Mouse (Mus musculus) lung, embryonic 15.5 days (tissue): Measurements from ENCODE around the gene Yju2. TPM values are rescaled to one million over a fixed set of nuclear protein-coding genes. Genes with fewer than 3 reads are reported as not detected.

Experiments used
- ATAC-seq: fragments of 200-750 bp; cut with Nextera tagmentation; 2 replicates; pipeline ENCODE4 v1.8.0; 2017; ENCODE audit warnings: moderate number of reproducible peaks, borderline replicate concordance; ENCODE audit not compliant: low FRiP score, low TSS enrichment; ENCODE audit errors: extremely low read depth
- H3K27ac ChIP-seq: fragments of 300-500 bp; sonication (generic); 2 replicates; pipeline ENCODE4 v1.5.1; 2015; ENCODE audit warnings: moderate library complexity, mild to moderate bottlenecking, inconsistent platforms
- H3K27me3 ChIP-seq: fragments of 300-500 bp; sonication (generic); 2 replicates; pipeline ENCODE4 v1.6.1; 2015; ENCODE audit warnings: inconsistent platforms
- H3K36me3 ChIP-seq: fragments of 300-500 bp; sonication (generic); 2 replicates; pipeline ENCODE4 v1.6.1; 2015; ENCODE audit warnings: inconsistent platforms
- H3K4me1 ChIP-seq: fragments of 300-500 bp; sonication (generic); 2 replicates; pipeline ENCODE4 v1.6.1; 2015; ENCODE audit warnings: inconsistent platforms
- H3K4me2 ChIP-seq: fragments of 300-500 bp; sonication (generic); 2 replicates; pipeline ENCODE4 v1.6.1; 2015; ENCODE audit warnings: inconsistent platforms, mild to moderate bottlenecking, moderate library complexity
- H3K4me3 ChIP-seq: fragments of 300-500 bp; sonication (generic); 2 replicates; pipeline ENCODE4 v1.5.1; 2015; ENCODE audit warnings: mild to moderate bottlenecking, inconsistent platforms
- H3K9ac ChIP-seq: fragments of 300-500 bp; sonication (generic); 2 replicates; pipeline ENCODE4 v1.6.1; 2015; ENCODE audit warnings: inconsistent platforms
- H3K9me3 ChIP-seq: fragments of 300-500 bp; sonication (generic); 2 replicates; pipeline ENCODE4 v1.6.1; 2016; ENCODE audit warnings: inconsistent platforms
- WGBS: fragments of 180-500 bp; shearing (Covaris S2); methylation state at CpG from one replicate; pipeline ENCODE4 v1.1.7; 2015; 5-methylcytosine and 5-hydroxymethylcytosine counted together
- polyA plus RNA-seq: library from polyadenylated mRNA; unstranded; fragments of >200 nt; fragmentation: Nextera tagmentation; extraction: Ambion mirVana; gene quantifications from 2 replicates; pipeline ENCODE4 v1.2.1, GENCODE M21; 2015

The Yju2 gene
- polyA plus RNA-seq, 1 experiment from 2014 or later, result 28.3 TPM

DNA sequence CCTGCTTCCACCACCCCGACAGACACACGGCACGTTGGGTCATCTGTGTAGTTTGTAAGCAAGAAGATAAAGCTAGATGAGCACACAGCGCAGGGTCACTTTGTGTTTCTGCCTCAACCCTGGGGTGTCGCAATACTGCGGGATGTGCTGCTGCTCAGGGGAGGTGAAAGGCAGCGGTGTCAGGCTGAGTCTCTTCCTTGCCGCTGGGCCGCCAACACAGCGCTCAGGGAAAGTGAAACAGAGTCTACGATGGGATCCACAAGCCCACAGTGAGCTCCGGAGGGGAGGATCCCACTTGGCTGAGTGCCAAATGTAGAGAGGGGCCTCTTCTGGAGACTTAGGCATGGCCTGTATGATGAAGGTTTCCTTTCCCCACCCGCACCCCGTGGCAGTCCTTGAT lies 4.3 kb downstream of the Yju2 start:
- no peaks in the 10 kb centered on the region for H3K9me3 ChIP-seq
- H3K36me3 ChIP-seq, result peaks cover 45% of the 10 kb centered on the region
- no peak overlapping the region for H3K4me3 ChIP-seq
- H3K27ac ChIP-seq, result no peak overlapping the region
- H3K9ac ChIP-seq, result no peak overlapping the region
- no peak for ATAC-seq
- 47% methylated on average over 14 of the region's 14 CpGs for WGBS
- no peak overlapping the region for H3K4me2 ChIP-seq
- peaks cover 12% of the 10 kb centered on the region for H3K4me1 ChIP-seq
- H3K27me3 ChIP-seq, result no peaks in the 10 kb centered on the region

DNA sequence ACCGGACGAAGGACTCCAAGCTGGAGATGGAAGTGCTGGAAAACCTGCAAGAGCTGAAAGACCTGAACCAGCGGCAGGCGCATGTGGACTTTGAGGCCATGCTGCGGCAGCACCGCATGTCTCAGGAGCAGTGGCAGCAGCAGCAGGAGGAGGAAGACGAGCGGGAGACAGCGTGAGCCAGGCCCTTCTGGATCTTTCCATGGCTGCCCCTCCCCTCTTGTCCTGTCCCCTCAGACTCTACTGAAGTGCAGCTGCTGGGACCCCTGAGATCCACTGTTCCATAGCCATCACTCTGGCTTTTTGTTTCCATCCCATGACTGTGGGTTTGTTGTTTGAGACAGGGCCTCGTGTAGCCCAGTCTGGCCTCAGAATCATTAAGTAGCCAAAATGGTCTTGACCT lies 5.6 kb downstream of the Yju2 start:
- Histone ChIP-seq H3K4me1 (peaks cover 7% of the 10 kb centered on the region), H3K27me3 (no peaks in the 10 kb centered on the region), H3K4me3 (no peak overlapping the region), H3K36me3 (peaks cover 45% of the 10 kb centered on the region), H3K27ac (no peak overlapping the region), H3K9me3 (no peaks in the 10 kb centered on the region), H3K9ac (no peak overlapping the region), H3K4me2 (no peak overlapping the region)
- 85% methylated on average over 10 of the region's 10 CpGs for WGBS
- no peak for ATAC-seq

DNA sequence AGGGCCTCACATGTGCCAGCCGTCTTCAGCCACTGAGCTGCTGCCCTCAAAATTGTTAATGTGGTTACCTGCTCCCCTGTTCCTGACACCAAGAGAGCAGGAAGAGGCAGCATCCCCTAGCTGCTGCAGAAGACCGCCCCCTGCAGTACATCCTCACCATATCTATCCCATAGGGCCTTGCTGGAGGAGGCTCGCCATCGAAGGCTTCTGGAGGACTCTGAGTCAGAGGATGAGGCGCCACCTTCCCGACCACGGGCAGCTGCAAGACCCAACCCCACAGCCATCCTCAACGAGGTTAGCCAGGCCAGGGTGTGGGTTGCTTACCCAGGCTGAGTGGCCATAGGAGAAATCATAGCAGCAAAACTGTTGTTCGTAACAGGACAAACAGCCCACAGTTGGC lies 6.1 kb downstream of the Yju2 start:
- no peak overlapping the region for H3K4me3 ChIP-seq

DNA sequence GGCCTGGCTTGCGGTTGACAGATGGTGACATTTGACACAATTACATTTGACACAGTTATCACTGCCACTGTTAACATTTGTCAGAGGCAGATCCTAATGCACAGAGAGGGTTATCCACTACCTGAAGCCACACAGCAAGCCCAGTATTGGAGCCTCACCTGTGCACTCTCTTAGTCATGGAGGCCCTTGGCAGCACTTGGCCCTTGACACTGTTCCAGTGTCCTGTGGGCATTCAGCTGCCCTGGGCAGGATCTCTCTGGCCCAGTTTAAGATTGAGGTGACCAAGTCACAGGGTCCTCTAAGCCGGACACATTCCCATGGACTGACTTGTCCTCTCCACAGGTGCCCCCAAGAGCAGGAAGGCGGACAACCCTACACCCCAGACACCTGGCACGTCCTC lies 8.3 kb downstream of the Yju2 start:
- H3K4me2 ChIP-seq, result no peak overlapping the region
- 93% methylated on average over 4 of the region's 4 CpGs for WGBS
- no peaks in the 10 kb centered on the region for H3K9me3 ChIP-seq
- no peak overlapping the region for H3K4me3 ChIP-seq
- no peak for ATAC-seq
- peaks cover 22% of the 10 kb centered on the region for H3K27me3 ChIP-seq
- peaks cover 11% of the 10 kb centered on the region for H3K4me1 ChIP-seq
- H3K36me3 ChIP-seq, result peaks cover 37% of the 10 kb centered on the region
- no peak overlapping the region for H3K9ac ChIP-seq
- H3K27ac ChIP-seq, result no peak overlapping the region

More for the DNA sequence above, 6.1 kb downstream of the Yju2 start:
- Histone ChIP-seq H3K9ac (no peak overlapping the region), H3K4me2 (no peak overlapping the region), H3K36me3 (peaks cover 45% of the 10 kb centered on the region), H3K4me1 (peaks cover 2% of the 10 kb centered on the region), H3K9me3 (no peaks in the 10 kb centered on the region), H3K27me3 (peaks cover 3% of the 10 kb centered on the region; the same call in 1 of the 2 replicates), H3K27ac (no peak overlapping the region)
- no peak for ATAC-seq
- WGBS, result 79% methylated on average over 9 of the region's 9 CpGs

DNA sequence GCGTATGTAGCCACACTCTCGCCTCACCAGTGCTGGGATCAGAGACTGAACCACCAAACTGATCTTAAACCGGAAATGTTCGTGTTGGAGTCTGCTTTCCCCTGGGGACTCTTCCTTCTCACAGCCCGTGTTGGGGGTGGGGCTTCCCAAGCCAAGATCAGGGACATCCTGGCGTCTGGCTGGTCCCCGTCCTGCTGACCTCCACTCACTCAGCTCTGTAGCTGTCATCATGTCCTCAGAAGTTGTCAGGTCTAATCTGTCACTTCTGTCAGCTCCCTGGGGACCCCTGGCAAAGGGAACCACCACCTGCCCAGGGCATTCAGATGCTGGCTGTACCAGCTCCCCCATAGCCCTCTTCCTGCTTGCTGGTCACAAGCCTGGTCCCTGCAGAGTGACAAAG lies 9.3 kb downstream of the Yju2 start:
- Histone ChIP-seq H3K9me3 (no peaks in the 10 kb centered on the region), H3K9ac (no peak overlapping the region), H3K4me1 (peaks cover 11% of the 10 kb centered on the region; the same call in 1 of the 2 replicates), H3K27me3 (peaks cover 29% of the 10 kb centered on the region), H3K27ac (no peak overlapping the region), H3K4me2 (no peak overlapping the region), H3K4me3 (no peak overlapping the region), H3K36me3 (peaks cover 34% of the 10 kb centered on the region)
- 51% methylated on average over 7 of the region's 7 CpGs for WGBS
- no peak for ATAC-seq

DNA sequence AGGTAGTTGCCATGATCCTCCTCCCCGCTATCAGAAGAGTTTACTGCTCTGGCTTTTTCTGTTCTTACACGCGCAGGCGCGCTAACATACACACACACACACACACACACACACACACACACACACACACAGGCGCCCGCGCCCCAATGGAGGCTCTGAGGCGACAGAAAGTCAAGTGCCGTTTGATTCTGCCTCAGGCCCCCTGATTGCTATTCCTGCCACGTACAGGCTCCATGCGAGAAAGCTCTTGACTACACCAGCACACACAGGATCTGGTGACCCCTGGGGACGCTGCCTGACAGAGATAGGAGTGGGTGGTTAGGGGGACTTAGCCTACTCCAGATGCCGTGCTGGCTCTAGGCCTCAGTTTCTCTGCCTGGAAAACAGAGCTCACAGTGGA lies 10.7 kb downstream of the Yju2 start:
- WGBS, result 48% methylated on average over 14 of the region's 14 CpGs
- peaks cover 29% of the 10 kb centered on the region for H3K27me3 ChIP-seq
- H3K4me3 ChIP-seq, result no peak overlapping the region
- H3K36me3 ChIP-seq, result peaks cover 31% of the 10 kb centered on the region
- H3K9ac ChIP-seq, result no peak overlapping the region
- H3K27ac ChIP-seq, result no peak overlapping the region
- ATAC-seq, result no peak
- H3K4me2 ChIP-seq, result 0 out of 2 replicates have a peak overlapping the region, but pooled peaks have one; percentile 89
- no peaks in the 10 kb centered on the region for H3K9me3 ChIP-seq
- H3K4me1 ChIP-seq, result peaks cover 11% of the 10 kb centered on the region; the same call in 1 of the 2 replicates

DNA sequence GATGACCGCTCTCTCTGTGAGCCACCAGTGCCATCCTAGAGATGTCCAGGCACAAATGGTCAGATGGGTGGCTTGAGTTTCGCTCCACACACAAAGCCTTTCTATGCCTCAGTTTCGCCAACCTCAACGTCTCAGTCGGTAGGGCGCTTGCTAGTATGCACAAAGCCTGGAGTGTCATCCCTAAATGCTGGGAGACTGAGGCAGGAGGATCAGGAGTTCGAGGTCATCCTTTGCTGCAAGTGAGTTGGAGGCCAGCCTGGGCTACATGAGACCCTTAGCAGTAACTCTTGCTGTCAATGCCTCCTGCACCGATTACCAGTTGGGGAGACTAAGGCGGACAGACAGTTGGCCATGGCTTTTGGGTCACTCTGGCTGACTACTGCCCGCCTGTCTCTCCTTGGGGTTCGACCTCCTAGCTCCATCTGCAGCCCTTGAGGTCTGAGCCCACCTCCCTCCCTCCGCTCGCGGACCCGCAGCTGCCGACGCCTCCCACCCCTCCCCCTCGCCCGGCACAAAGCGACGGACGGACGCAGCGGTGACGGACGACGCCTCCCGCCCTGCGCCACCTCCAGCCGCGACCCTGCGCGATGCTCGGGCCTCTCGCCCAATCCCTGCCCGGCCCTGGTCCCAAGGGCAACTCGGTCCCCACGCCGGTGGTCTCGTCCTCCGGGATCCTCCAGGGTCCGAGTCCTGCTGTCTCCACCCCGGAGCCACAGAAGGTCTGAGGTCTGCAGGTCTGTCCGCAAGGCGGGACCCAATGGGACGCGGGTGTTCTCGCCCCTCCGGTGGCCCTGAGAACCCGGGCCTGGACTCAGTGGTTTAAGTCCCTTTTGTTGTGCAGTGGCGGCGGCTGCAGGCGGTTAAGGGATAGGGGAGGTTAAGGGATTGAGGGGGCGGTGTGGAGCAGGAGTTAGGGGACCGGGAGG lies 11.3 kb downstream of the Yju2 start, which contains the start of gene Shd:
Shd (plus strand) TSS at position 502 of the 926 bp plus-strand sequence.
- Histone ChIP-seq H3K4me1 (peaks cover 11% of the 10 kb centered on the region; the same call in 1 of the 2 replicates), H3K9me3 (no peaks in the 10 kb centered on the region), H3K9ac (peak within 1 kb of the TSS; percentile 56), H3K4me2 (peak within 1 kb of the TSS; percentile 89), H3K4me3 (peak within 1 kb of the TSS; percentile 47), H3K36me3 (peaks cover 24% of the 10 kb centered on the region), H3K27ac (no peak within 1 kb of the TSS), H3K27me3 (peaks cover 29% of the 10 kb centered on the region)
- 9% methylated on average over 55 of the region's 55 CpGs for WGBS
- ATAC-seq, result peak; percentile 57; the same call in 1 of the 2 replicates

DNA sequence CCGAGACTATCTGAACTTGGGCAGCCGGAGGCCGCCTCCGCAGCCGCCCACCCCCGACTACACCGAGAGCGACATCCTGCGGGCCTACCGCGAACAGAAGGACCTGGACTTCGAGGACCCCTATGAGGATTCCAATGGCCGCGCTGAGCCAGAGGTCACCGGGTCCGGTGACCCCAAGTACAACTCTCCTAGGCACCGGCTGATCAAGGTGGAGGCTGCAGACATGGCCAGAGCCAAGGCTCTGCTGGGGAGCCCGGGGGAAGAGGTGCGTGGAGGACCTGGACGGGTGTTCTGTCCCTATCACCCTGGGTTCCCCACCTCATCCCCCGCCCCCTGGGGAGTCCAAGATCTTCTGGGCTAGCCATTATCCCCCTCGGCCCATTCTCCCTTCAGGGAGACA lies 12.6 kb downstream of the Yju2 start:
- Histone ChIP-seq H3K4me2 (peak overlapping the region; percentile 89), H3K4me3 (no peak overlapping the region), H3K9ac (no peak overlapping the region)

DNA sequence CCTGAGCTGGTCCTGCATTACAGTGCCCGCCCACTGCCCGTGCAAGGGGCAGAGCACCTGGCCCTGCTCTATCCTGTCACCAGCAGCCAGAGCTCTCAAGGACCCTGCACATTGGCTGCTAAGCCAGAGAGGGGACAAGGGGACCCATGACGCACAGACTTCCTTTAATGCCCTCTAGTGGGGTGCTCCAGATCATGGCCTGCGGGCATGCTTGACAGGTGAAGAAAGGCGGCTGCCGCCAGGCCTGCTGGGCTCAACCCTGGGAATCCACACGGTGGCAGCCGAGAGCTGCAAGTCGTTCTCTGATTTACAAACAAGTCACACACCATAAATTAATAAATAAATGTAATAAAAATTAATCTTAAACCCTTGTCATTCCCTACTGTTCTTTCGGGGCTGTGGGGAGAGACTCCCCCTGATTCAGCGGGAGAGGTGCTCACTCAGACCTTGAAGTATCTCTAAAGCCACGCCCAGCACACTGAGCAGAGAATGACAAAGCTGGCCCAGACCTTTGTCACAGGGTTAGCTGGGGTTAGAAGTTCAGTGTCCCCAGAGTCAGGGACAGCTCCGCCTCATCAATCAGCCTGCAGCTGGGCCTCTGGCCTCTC lies 17.5 kb downstream of the Yju2 start:
- 11% methylated on average over 13 of the region's 13 CpGs for WGBS
- no peak overlapping the region for H3K9ac ChIP-seq
- no peak overlapping the region for H3K4me3 ChIP-seq
- H3K9me3 ChIP-seq, result no peaks in the 10 kb centered on the region
- peaks cover 13% of the 10 kb centered on the region for H3K27me3 ChIP-seq
- ATAC-seq, result peak; percentile 66
- H3K4me1 ChIP-seq, result peaks cover 13% of the 10 kb centered on the region
- no peak overlapping the region for H3K27ac ChIP-seq
- no peaks in the 10 kb centered on the region for H3K36me3 ChIP-seq
- peak overlapping the region; percentile 29; the same call in 1 of the 2 replicates for H3K4me2 ChIP-seq

More for the DNA sequence above, 12.6 kb downstream of the Yju2 start:
- peaks cover 16% of the 10 kb centered on the region for H3K4me1 ChIP-seq
- 32% methylated on average over 22 of the region's 22 CpGs for WGBS
- peaks cover 15% of the 10 kb centered on the region for H3K36me3 ChIP-seq
- H3K27ac ChIP-seq, result no peak overlapping the region
- no peaks in the 10 kb centered on the region for H3K9me3 ChIP-seq
- ATAC-seq, result no peak
- H3K27me3 ChIP-seq, result peaks cover 29% of the 10 kb centered on the region

DNA sequence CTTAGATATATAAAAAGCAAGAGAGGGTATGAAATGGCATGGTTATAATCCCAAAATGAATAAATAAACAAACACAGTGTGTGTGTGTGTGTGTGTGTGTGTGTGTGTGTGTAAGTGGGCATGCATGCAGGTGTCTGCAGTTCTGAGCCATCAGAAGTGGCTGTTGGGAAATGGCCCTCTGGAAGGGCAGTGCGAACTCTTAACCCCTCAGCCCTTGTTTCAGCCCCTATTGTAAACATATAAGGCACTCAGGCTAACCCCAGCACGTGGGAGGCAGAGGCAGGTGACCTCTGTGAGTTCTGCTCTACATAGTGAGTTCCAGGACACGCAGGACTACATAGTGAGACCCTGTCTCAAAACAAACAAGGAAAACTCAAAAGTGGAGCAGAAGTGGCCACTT lies 18.4 kb downstream of the Yju2 start:
- WGBS, result 19% methylated on average over 3 of the region's 3 CpGs
- Histone ChIP-seq H3K27ac (no peak overlapping the region), H3K4me2 (no peak overlapping the region), H3K9me3 (no peaks in the 10 kb centered on the region), H3K4me3 (no peak overlapping the region), H3K27me3 (peaks cover 7% of the 10 kb centered on the region), H3K9ac (no peak overlapping the region), H3K4me1 (peaks cover 11% of the 10 kb centered on the region), H3K36me3 (no peaks in the 10 kb centered on the region)
- no peak for ATAC-seq

DNA sequence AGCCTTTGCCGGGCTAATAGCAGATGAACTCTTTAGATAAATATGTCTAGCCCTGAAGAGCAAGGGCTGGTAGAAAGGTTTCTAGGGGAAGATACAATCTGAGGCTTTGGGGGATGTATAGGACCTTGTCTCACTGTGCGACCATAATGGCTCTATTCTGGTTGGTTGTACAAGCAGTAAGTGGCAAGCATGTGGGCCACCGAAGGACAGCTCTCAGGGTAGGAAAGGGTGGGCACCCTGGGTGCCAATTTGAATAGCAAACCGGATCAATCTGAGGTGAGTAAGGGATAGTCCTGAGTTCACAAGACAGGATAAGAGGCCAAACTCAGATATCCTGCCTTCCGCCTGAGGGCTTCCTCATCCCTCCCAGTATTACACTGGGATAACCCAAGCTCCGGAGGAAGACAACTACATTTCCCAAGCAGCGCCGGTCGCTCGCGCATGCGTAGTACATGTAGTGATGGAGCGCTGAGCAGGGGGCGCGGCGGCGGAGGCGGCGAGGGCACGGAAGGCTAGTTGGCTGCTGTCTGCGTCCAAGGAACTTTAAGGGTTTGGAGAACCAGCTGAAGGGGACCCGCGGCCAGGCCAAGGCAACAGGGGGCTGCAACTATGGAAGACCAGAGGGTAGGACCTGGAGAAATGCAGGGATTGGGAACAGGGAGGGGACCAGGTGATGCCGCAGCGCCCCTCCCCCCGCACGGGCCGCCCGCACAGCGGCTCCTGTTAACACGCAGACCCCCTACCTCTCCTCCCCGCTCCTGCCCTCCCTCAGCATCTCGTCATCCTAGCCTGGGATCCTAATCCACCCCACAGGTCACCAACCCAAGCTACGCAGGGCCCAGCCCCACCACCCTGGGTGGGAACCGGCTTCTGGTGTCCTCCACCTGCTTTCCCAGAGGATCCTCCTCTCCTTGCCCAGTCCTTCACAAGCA lies 27.4 kb downstream of the Yju2 start, which contains the start of gene Fsd1:
Fsd1 (plus strand) TSS at position 480 of the 932 bp plus-strand sequence.
- WGBS, result 8% methylated on average over 35 of the region's 35 CpGs
- H3K9ac ChIP-seq, result no peak within 1 kb of the TSS
- H3K4me2 ChIP-seq, result peak within 1 kb of the TSS; percentile 71
- H3K9me3 ChIP-seq, result no peaks in the 10 kb centered on the region
- peaks cover 5% of the 10 kb centered on the region; the same call in 1 of the 2 replicates for H3K4me1 ChIP-seq
- no peaks in the 10 kb centered on the region for H3K36me3 ChIP-seq
- H3K27me3 ChIP-seq, result peaks cover 10% of the 10 kb centered on the region
- peak; percentile 51; the same call in 1 of the 2 replicates for ATAC-seq
- H3K4me3 ChIP-seq, result peak within 1 kb of the TSS; percentile 39
- no peak within 1 kb of the TSS for H3K27ac ChIP-seq
